Mouse (Mus musculus) spleen, embryonic (tissue): Measurements from ENCODE around the gene Fryl.

ENCODE experiments used
- CTCF ChIA-PET: fragments of 350-600 bp; sonication (Branson Sonifier 250); formaldehyde crosslinking; loops from one replicate; lab custom pipeline; 2022; lab: Charles Lee

The Fryl gene

DNA sequence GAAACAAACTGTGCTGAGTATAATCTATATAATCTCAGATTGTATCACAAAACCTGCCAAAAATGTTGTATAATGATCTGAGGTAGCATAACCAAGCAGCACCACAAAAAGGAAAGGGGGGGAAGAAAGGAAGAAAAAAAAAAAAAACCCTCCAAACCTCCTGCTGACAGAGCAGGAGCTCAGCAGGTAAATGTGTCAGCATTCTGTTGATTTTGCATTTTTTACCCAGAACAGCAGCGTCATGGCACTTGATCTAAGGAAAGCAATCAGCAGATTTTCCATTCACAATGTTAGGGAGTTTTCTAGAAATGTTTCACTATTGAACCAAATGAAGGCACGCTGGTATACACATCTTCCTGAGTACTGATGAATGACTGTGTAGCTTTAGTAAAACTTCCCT lies 56.8 kb downstream of the Fryl start:
- CTCF ChIA-PET: no interaction called here

DNA sequence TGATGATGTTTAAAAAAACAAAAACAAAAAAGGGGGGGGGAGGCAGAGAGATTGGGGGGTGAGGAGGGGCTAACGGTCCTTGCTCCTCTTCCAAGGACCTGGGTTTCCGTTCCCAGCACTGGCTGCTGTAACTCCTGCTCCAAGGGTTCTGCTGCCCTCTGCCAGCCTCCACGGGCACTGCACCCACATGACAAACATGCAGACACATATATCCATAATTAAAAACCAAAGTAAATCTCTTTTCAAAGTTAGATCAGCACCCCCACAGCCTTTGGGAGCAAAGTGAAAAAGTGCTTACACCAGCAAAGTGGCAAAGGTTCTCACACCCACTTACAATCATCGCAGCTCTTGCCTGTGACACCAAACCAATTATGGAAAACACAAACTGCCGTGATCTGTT lies 57.7 kb downstream of the Fryl start:
- CTCF ChIA-PET: no interaction called here

DNA sequence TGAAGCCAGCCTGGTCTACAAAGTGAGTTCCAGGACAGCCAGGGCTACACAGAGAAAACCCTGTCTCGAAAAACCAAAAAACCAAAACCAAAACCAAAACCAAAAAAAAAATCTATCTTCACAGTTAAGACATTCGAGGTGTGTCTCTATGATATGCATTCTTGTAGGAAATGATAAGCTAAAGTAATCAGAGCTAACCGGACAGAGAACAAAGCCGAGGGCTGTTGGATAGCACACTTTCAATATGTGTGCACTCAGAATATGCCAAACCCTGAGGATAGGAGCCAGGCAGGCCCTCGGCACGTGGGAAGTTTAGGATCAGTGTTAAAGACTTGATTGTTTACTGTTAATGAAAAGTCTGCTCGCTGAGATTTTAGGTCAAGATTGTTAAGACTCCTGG lies 58.6 kb downstream of the Fryl start:
- CTCF ChIA-PET: no interaction called here

GRCm38 (mm10) chr5:73194740-73195139 lies 61.7 kb downstream of the Fryl start:
- CTCF ChIA-PET: interaction anchor here (0.8 kb wide), 2 partner anchors 13 to 38 kb away, joined by 3 read pairs; no protein-coding TSS in a partner anchor

DNA sequence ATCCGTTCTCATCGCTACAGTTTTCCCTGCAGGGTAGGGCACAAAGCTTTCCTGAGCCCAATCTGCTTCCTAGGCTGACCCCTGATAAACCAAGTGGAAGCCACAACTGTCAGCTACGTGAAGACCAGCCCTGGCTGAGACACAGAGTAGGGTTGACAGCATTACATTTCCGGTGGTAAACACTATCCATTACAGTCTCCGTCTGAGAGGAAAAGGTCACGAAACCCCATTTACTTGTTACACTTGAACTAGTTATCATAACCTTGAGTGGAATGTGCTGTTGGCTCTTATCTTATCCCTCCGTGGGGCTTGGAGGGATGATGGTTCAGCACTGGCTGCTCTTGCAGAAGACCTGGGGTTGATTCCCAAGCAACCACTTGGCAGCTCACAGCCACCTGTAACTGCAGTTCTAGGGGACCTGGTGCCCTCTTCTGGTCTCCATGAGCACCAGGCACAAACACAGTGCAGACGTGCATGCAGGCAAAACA lies 62.3 kb downstream of the Fryl start:
- CTCF ChIA-PET: interaction anchor here (0.8 kb wide), 2 partner anchors 13 to 39 kb away, joined by 3 read pairs; no protein-coding TSS in a partner anchor

- CTCF ChIA-PET: interaction anchor here (0.8 kb wide), 1 partner anchor 39 kb away, joined by 3 read pairs; no protein-coding TSS in a partner anchor
Observed at GRCm38 (mm10) chr5:73193627-73194026, 62.8 kb downstream of the Fryl start.

DNA sequence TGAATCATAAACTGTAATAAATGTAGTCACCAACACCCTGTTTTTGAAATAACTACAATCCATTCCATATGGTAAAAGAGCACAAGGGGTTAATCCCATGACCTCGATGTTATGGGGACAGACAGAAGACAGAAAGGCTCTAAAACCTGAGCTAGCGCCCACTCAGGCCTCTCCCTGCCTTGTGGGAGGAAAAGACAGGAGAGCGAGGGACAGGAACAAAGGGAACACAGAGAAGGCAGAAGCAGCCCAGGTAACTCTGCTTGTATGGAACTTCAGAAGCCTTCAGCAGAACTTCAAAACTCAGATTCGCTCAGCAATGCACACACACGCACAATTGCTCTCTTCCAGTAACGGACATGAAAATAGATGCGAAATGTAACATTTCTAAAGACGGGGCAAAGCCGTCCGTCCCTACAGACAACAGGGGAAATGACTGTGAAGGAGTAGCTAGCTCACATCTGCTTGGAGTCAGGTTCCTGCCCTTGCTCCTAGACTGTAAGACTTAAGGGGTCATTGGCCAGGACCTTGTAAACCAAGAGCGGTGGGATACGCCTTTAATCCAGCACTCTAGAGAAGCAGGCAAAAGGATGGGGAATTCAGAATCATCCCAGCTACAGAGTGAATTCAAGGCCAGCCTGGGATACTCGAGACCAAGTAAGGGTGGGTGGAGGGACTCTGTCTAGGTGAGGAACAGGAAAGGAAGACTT lies 63.4 kb downstream of the Fryl start:
- CTCF ChIA-PET: interaction anchor here (0.6 kb wide), 1 partner anchor 25 kb away, joined by 5 read pairs; no protein-coding TSS in a partner anchor

DNA sequence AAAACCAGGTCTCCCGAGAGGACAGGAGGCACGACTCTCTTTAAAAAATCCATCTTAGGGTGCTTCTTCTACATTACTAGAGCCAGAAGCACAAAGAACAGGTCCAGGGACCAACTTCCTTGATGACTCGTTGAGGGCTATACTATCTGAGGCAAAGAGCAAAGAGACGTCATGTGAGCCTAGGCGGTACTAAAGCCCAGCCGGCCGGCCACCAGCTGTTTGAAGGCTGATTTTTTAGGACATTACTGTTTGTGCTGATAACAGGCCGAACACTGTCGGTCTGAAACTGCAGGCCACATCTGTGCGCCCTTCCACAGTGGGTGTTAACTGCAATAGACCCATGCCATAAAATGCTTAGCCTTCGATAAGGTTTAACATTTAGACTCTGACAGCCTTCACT lies 64.7 kb downstream of the Fryl start:
- CTCF ChIA-PET: no interaction called here

DNA sequence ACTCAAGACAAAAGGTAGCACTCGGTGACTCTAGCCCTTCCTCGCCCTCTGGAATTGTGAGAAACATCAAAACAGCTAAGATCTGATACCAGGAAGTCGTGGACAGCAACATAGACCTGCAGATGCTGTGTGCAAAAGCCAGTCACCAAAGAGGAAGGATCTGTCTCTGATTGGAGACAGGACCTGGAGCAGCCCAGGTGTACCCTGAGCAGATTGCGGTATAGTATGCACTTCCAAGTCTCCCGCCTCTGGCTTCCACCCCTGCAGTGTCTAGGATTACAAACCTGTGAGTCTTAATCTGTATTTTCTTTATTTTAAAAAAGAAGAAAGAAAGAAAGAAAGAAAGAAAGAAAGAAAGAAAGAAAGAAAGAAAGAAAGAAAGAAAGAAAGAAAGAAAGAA lies 66.3 kb downstream of the Fryl start:
- CTCF ChIA-PET: interaction anchor here (0.8 kb wide), 1 partner anchor 124 kb away, joined by 5 read pairs; no protein-coding TSS in a partner anchor

GRCm38 (mm10) chr5:73189443-73190160 lies 66.8 kb downstream of the Fryl start:
- CTCF ChIA-PET: interaction anchor here (0.8 kb wide), 1 partner anchor 124 kb away, joined by 5 read pairs; no protein-coding TSS in a partner anchor

DNA sequence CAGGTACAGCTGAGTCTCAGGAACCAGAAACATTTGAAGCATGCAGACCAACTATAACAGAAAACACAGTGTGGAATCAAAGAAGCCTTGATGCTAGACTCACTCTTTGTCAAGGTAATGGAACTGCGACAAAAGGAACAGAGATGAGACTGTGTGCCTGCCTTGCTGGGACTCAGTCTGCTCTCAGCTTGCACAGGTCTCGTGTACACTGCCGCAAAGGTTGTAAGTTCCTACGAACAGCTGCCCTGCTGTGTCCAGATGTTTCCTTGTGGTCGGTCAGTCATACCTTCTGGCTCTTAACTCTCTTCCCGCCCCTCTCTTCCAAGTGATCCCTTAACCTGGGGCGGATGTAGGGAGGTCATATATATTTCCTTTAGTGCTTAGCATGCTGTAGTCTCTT lies 67.8 kb downstream of the Fryl start:
- CTCF ChIA-PET: no interaction called here

- CTCF ChIA-PET: no interaction called here
Observed at GRCm38 (mm10) chr5:73188164-73188563, 68.3 kb downstream of the Fryl start.

DNA sequence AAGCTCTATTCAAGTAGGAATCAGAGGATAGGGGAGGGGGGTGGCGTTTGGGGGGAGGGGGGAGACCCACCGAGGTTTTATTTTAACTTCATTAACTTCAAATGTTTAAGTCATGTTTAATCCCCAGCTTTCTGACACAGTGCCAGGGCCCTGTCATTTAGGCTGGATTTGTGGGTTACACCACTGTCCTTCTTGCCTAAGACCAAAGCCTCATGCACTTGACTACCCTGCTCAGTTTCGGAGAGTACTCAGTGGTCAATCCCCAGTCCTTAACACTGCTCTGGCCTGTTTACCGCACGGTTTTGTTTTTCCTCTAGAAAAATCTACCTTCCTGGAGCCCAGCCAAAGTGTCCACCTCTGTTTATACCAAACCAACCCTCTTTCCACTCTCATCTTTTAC lies 69.5 kb downstream of the Fryl start:
- CTCF ChIA-PET: no interaction called here

DNA sequence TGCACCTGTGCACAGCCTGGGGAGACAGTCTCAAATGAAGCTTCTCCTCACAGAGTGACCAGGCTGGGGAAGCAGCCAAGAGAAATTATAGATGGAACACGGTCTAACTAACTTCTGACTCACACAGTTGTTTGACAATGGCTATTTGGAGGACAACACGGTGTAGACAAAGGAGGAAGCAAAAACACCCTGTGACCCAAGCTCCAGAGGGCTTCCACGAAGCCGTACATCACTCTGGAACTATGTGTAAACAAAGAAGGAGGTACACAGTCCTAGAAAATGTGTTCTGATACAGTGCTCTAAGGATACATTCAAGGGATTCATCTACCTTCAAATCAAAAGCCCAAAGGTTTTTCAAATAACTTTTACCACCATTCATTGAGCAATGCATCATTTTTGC lies 71.0 kb downstream of the Fryl start:
- CTCF ChIA-PET: no interaction called here

GRCm38 (mm10) chr5:73182701-73183447 lies 73.5 kb downstream of the Fryl start:
- CTCF ChIA-PET: no interaction called here

DNA sequence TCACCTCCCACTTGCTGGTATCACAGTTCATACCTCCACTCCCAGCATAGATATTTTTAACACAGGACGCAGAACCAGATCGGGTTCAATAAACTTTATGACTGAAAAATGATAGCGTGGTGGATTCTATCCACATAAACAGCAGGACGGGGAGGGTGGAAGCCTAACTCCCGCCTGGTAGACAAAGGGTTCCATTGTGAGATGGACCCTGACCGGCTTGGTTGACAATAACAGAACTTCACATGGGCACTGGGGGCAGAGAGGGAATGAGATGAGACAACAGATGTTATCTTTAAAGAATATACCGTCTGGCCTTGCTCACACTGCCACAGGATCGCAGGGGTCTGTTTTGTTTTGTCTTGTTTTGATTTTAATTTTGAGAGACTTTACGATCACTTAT lies 74.2 kb downstream of the Fryl start:
- CTCF ChIA-PET: interaction anchor here (0.9 kb wide), 1 partner anchor 12 kb away, joined by 3 read pairs; no protein-coding TSS in a partner anchor

GRCm38 (mm10) chr5:73176294-73176693 lies 80.1 kb downstream of the Fryl start:
- CTCF ChIA-PET: interaction anchor here (0.7 kb wide), 1 partner anchor 467 kb away, joined by 9 read pairs; no protein-coding TSS in a partner anchor

- CTCF ChIA-PET: no interaction called here
Observed at GRCm38 (mm10) chr5:73175377-73176147, 80.9 kb downstream of the Fryl start.

GRCm38 (mm10) chr5:73171876-73172480 lies 84.4 kb downstream of the Fryl start:
- CTCF ChIA-PET: no interaction called here

DNA sequence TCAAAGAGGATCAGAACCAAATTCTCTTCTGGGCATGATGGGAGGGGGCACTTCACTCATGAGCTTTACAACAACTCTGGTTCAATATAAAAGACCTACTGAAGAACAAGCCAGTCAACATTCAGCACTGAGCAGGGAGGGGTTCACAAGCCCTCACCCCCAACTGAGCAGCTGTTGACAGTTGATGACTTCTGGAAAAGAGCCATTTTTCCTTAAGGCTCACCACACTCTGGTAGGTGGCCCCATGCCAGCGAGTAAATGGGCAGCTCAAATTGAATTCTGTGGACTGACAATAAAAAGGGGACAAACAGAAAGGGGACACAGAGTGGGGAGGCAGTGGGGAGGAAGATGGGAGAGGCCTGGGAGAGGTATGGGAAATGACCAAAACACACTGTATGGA lies 85.2 kb downstream of the Fryl start:
- CTCF ChIA-PET: no interaction called here
